Mouse (Mus musculus): Measurements from ENCODE around the gene Scfd2. TPM values are rescaled to one million over a fixed set of nuclear protein-coding genes. Genes with fewer than 3 reads are reported as not detected.

Gene Scfd2
- polyA plus RNA-seq, 1 experiment from 2014 or later, result 14.9 TPM

DNA sequence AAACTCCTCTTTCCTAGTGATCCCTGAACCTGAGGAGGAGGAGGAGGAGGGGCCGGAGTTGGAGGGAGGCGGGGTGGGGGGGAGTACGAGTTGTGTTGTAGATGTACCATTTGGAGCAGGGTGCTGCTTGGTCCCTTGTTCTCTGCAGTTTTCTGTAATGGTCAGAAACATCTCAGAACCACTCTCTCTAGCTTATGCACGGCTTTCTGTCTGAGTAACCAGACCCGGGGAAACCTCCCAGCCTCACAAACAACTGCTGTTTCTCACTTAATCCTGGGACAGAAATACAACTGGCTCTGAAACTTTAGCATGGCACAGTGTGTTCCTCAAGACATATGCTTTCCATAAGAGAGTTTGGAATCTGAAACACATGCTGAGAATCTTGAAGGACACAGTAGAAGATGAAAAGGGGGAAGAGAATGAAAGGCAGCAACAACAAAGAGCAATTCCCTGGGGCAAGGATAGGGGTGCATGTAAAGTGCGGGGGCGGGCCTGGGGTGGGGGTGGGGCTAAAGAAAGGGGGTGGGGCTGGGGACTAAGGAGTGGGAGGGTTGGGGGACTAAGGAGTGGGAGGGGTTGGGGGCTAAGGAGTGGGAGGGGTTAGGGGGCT lies 317.0 kb downstream of the Scfd2 start:
- peak overlapping the region; percentile 83 for H3K27ac ChIP-seq (replicated peaks)
- WGBS, result 3% methylated on average over 7 of the region's 7 CpGs
- H3K4me1 ChIP-seq, result peaks cover 53% of the 10 kb centered on the region
- no peaks in the 10 kb centered on the region for H3K9me3 ChIP-seq
- H3K27me3 ChIP-seq (replicated peaks; ENCODE audit: low read depth, poor library complexity, severe bottlenecking), result no peaks in the 10 kb centered on the region; the same call in 1 of the 2 replicates
- no peaks in the 10 kb centered on the region for H3K36me3 ChIP-seq (replicated peaks)
- peak; percentile 75 for DNase-seq (ENCODE audit: low spot score)
- peak overlapping the region; percentile 35 for H3K4me3 ChIP-seq

DNA sequence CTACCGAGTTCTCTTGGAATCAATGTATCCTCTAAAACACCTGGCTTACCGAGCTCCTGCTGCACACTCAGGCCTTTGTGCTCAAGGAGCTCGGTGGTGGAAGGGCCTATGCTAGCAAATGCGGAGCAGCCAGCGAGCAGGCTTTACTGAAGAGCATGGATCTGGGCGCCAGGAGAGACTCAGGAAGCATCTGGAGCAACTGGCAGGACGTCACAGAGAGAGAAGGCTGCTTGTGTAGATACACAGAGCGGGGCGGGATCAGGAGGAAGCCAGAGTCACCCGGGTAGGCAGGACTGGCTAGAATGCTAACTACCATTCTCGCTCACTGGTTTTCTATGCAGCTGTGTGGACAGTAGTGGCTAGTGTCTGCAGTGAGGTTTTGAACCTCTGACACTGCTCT lies 320.2 kb downstream of the Scfd2 start:
- Histone ChIP-seq H3K36me3 (replicated peaks) (no peaks in the 10 kb centered on the region), H3K27me3 (replicated peaks; ENCODE audit: low read depth, poor library complexity, severe bottlenecking) (no peaks in the 10 kb centered on the region; the same call in 1 of the 2 replicates), H3K4me3 (no peak overlapping the region), H3K4me1 (peaks cover 61% of the 10 kb centered on the region), H3K9me3 (no peaks in the 10 kb centered on the region), H3K27ac (replicated peaks) (peak overlapping the region; percentile 54)
- 63% methylated on average over 11 of the region's 11 CpGs for WGBS
- no peak for DNase-seq (ENCODE audit: low spot score)

DNA sequence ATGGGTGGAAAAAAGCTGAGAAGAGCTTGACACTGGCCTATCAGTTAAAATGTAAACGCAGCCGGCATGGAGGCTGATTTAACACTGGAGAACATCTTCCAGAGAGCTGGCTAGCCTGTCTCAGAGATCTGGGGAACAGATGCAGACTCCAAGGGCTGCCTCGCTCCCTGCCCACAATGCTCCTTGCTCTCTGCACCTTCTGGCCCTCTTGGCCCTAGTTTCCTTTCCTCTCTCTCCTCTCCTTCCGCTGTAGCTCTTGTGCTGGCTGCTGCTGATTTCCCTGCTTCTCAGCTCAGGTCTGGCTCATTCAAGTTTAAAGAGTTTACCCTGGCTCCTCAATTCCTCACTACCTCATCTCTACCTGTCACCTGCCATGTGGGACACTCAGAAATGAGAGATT lies 321.9 kb downstream of the Scfd2 start:
- H3K27me3 ChIP-seq (replicated peaks; ENCODE audit: low read depth, poor library complexity, severe bottlenecking), result no peaks in the 10 kb centered on the region; the same call in 1 of the 2 replicates
- no peaks in the 10 kb centered on the region for H3K36me3 ChIP-seq (replicated peaks)
- peaks cover 58% of the 10 kb centered on the region for H3K4me1 ChIP-seq
- H3K27ac ChIP-seq (replicated peaks), result peak overlapping the region; percentile 60
- H3K9me3 ChIP-seq, result no peaks in the 10 kb centered on the region
- H3K4me3 ChIP-seq, result no peak overlapping the region
- WGBS, result 82% methylated on average over 4 of the region's 4 CpGs
- DNase-seq (ENCODE audit: low spot score), result no peak

DNA sequence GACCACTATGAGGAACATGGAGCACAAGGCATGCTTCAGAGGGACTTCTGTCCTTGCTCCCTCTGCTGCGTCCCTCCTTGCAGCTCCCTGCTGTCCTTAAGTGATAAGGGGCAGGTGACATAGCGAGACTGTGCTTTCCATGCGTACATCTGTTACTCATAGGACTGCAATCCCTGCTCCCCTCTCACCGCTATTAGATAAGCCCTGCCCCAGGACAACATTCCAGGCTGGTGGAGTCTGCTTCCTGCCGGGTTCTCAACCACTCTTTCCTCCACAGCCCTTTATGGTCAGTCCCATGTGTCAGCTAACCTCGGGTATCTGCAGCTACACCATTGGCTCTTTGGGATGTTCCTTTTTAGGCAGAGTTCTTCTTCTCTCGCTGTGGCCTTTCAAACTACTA lies 323.1 kb downstream of the Scfd2 start:
- Histone ChIP-seq H3K36me3 (replicated peaks) (no peaks in the 10 kb centered on the region), H3K9me3 (no peaks in the 10 kb centered on the region), H3K27ac (replicated peaks) (peak overlapping the region; percentile 60; the same call in 1 of the 2 replicates), H3K4me1 (peaks cover 50% of the 10 kb centered on the region), H3K27me3 (replicated peaks; ENCODE audit: low read depth, poor library complexity, severe bottlenecking) (no peaks in the 10 kb centered on the region; the same call in 1 of the 2 replicates), H3K4me3 (no peak overlapping the region)
- no peak for DNase-seq (ENCODE audit: low spot score)
- 49% methylated on average over 7 of the region's 7 CpGs for WGBS

DNA sequence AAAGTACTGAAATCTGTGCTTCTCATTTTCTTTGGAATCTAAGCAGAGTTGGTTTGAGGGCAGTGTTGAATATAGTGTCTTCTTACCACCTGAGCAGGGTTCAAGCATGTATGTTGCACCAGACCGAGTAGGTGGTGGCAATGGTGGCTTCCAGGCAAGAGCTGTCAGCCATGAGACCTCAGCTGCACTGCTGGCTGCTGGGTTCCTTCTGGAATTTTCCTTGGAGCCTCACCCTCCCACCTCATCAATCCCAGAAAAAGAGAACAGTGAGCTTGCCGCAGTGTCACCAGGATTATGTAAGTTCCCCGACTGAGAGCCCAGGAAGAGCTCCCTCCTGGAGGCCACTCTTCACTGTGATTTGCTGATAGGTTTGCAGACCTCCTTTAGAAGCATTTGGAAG lies 324.4 kb downstream of the Scfd2 start:
- no peak overlapping the region for H3K27ac ChIP-seq (replicated peaks)
- H3K9me3 ChIP-seq, result peaks cover 4% of the 10 kb centered on the region
- WGBS, result 73% methylated on average over 3 of the region's 3 CpGs
- DNase-seq (ENCODE audit: low spot score), result no peak
- 0 out of 2 replicates have a peak, but pooled peaks cover 6% of the 10 kb centered on the region for H3K36me3 ChIP-seq (replicated peaks)
- H3K4me3 ChIP-seq, result no peak overlapping the region
- no peaks in the 10 kb centered on the region; the same call in 1 of the 2 replicates for H3K27me3 ChIP-seq (replicated peaks; ENCODE audit: low read depth, poor library complexity, severe bottlenecking)
- H3K4me1 ChIP-seq, result peaks cover 49% of the 10 kb centered on the region

DNA sequence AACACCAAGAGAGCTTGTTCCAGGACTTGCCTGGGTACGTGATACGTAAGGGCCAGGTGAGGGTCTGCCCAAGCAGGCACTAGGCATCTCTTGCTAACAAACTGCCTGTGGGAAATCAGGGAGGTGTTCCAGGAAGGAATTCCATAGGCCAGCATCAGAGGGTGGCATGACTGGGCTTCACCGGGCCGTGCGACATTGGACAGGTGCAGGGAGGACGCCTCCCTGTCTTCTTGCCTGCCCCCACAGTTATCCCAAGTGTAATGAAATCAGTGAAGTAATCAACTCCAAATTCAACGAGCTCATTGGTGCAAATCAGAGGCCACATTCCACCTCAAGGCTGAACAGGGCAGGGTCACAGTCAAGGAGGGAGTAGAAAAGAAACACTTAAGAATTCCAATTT lies 324.9 kb downstream of the Scfd2 start:
- Histone ChIP-seq H3K27me3 (replicated peaks; ENCODE audit: low read depth, poor library complexity, severe bottlenecking) (no peaks in the 10 kb centered on the region), H3K4me3 (no peak overlapping the region), H3K27ac (replicated peaks) (no peak overlapping the region), H3K4me1 (peaks cover 55% of the 10 kb centered on the region), H3K9me3 (peaks cover 4% of the 10 kb centered on the region), H3K36me3 (replicated peaks) (0 out of 2 replicates have a peak, but pooled peaks cover 6% of the 10 kb centered on the region)
- 91% methylated on average over 7 of the region's 7 CpGs for WGBS
- no peak for DNase-seq (ENCODE audit: low spot score)

DNA sequence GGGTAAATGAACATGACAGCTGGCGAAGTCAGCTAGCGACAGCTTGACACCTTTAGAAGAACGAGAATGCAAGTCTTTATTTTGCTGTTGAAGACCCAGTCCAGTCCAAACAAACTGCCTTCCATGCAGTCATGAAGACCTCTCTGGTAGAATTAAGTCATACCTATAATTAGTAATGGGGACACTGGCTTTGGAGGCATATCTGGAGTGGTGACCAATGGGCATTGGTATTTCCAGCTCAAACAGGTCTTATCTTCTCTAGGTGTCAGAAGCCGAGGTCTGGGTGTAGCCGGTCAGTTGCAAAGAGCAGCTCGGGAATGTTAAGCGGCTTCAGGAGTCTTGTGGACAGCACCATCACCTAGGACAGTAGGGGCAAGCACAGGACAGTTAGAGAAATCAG lies 325.5 kb downstream of the Scfd2 start:
- Histone ChIP-seq H3K36me3 (replicated peaks) (0 out of 2 replicates have a peak, but pooled peaks cover 6% of the 10 kb centered on the region), H3K9me3 (peaks cover 4% of the 10 kb centered on the region), H3K27ac (replicated peaks) (0 out of 2 replicates have a peak overlapping the region, but pooled peaks have one; percentile 45), H3K4me1 (peaks cover 55% of the 10 kb centered on the region), H3K27me3 (replicated peaks; ENCODE audit: low read depth, poor library complexity, severe bottlenecking) (no peaks in the 10 kb centered on the region), H3K4me3 (no peak overlapping the region)
- DNase-seq (ENCODE audit: low spot score), result no peak
- WGBS, result 88% methylated on average over 7 of the region's 7 CpGs

DNA sequence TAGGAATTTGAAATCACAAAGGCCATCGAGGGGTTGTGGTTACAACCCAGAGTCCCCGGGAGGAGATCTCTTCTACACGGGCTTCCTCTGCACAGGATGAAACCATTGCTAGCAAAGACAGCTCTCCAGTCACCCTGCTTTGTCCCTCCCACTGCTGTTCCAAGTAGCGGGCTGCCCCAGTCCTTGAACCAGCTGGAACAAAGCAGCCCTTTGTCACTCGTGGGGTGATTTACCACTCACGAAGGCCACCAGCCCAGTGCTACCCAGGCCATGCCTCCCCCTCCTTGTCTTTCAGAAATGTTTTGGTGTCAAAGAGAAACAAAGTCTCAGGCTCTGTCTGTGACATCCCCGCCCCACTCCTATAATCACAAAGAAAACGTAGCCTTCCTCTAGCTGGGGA lies 326.1 kb downstream of the Scfd2 start:
- no peak for DNase-seq (ENCODE audit: low spot score)
- WGBS, result 35% methylated on average over 8 of the region's 8 CpGs
- Histone ChIP-seq H3K4me3 (no peak overlapping the region), H3K9me3 (peaks cover 4% of the 10 kb centered on the region), H3K27ac (replicated peaks) (peak overlapping the region; percentile 45), H3K36me3 (replicated peaks) (peaks cover 9% of the 10 kb centered on the region), H3K4me1 (peaks cover 57% of the 10 kb centered on the region), H3K27me3 (replicated peaks; ENCODE audit: low read depth, poor library complexity, severe bottlenecking) (no peaks in the 10 kb centered on the region)

DNA sequence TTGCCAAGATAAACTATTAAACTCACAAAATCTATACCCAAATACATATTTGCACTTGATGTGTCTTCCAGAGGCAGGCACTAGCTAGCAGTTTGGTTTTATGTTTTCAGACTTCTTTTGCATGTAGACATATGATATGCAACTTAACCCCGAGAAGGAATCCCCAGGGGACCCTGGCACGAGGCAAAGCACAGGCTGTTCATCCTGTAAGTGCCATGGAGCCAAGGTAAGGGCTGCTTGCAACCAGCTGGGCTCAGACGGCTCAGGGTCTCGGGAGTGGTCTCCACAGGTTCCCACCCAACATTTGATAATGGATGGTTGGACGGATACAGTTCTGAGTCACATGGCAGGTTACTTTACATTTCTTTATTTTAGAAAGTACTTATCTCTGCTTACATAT lies 327.1 kb downstream of the Scfd2 start:
- 72% methylated on average over 5 of the region's 5 CpGs for WGBS
- no peak overlapping the region for H3K4me3 ChIP-seq
- H3K4me1 ChIP-seq, result peaks cover 57% of the 10 kb centered on the region
- no peak overlapping the region for H3K27ac ChIP-seq (replicated peaks)
- H3K36me3 ChIP-seq (replicated peaks), result peaks cover 20% of the 10 kb centered on the region
- DNase-seq (ENCODE audit: low spot score), result no peak
- H3K27me3 ChIP-seq (replicated peaks; ENCODE audit: low read depth, poor library complexity, severe bottlenecking), result no peaks in the 10 kb centered on the region
- peaks cover 4% of the 10 kb centered on the region for H3K9me3 ChIP-seq

DNA sequence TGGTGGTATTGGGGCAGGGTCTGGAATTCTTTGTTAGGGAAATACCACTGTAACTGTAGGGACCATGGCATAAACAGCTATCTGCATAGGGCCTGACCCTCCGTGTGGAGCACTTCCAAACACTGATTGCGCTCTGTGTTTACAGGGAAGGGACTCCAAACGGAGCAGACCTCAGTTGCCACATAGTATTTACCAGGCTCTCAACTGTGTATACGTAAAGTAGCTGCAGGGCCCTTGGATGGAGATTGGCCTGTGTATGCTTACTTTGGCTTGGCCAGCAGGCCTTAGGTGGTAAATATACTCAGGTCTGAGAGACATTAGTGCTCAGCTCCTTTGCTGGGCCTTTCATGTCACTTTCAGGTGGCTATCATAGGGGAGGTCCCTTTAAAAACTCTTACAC lies 329.0 kb downstream of the Scfd2 start:
- WGBS, result 86% methylated on average over 4 of the region's 4 CpGs
- Histone ChIP-seq H3K4me3 (no peak overlapping the region), H3K27me3 (replicated peaks; ENCODE audit: low read depth, poor library complexity, severe bottlenecking) (no peaks in the 10 kb centered on the region), H3K4me1 (peaks cover 60% of the 10 kb centered on the region), H3K36me3 (replicated peaks) (peaks cover 39% of the 10 kb centered on the region), H3K27ac (replicated peaks) (0 out of 2 replicates have a peak overlapping the region, but pooled peaks have one; percentile 80), H3K9me3 (peaks cover 4% of the 10 kb centered on the region)
- no peak for DNase-seq (ENCODE audit: low spot score)

DNA sequence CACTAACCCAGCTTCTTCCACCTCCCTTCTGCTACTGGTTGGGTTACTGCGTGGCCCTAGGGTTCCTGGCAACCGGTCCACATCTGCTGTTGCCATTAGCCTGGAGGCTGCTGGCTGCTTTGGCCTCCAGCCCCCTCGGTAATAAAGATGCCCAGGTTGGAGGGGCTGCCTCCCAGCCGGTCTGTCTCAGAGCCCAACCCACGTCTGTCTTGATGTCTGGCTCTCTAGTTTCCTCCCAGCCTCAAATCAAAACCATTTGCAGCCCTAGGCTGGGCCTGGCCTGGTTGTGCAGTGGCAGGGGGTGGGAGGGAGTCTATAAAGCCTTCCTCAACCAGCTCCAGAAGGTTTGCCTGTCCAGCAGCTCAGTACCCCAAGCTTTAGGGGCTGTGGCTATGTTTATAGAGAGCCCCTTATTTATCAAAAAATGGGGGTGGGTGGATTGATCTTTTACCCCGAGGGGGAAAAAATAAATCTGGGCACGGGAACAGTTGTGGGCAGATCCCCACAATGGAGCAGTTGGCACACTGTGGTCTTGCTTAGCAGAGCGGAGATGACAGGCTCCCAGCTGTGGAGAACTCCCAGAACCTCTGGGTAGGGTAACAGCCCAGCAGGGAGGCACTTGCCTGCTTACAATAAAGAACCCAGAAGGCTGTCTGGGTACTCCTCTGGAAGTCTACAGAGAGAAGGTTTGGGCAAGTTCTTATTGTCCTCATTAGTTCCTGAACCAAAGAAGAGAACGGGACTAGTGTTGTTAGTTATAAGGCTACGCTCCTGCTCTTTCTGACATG lies 329.8 kb downstream of the Scfd2 start:
- Histone ChIP-seq H3K4me1 (peaks cover 67% of the 10 kb centered on the region), H3K4me3 (no peak overlapping the region), H3K36me3 (replicated peaks) (peaks cover 47% of the 10 kb centered on the region), H3K27me3 (replicated peaks; ENCODE audit: low read depth, poor library complexity, severe bottlenecking) (no peaks in the 10 kb centered on the region), H3K9me3 (peaks cover 4% of the 10 kb centered on the region), H3K27ac (replicated peaks) (peak overlapping the region; percentile 80)
- WGBS, result 56% methylated on average over 10 of the region's 10 CpGs
- peak; percentile 71 for DNase-seq (ENCODE audit: low spot score)

DNA sequence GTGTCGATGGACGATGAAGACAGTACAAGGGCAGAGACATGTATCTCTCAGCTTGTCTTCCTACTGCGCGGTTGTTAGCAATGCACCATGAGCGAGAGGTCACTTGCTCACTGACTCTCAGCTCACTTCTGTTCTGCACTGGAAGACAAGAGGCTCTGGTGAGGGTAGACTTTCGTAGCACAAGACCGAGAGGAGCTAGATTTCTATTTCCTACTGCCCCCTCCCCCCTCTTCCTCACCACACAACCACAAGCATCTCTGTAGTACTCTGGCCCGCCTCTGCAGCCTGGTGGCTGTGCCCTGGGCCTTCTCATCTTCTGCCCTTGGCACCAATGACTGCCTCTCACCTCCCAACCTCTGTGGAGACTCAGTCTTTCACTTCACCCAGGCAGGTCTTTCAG lies 331.1 kb downstream of the Scfd2 start:
- Histone ChIP-seq H3K27me3 (replicated peaks; ENCODE audit: low read depth, poor library complexity, severe bottlenecking) (no peaks in the 10 kb centered on the region), H3K4me1 (peaks cover 69% of the 10 kb centered on the region), H3K27ac (replicated peaks) (peak overlapping the region; percentile 80), H3K36me3 (replicated peaks) (peaks cover 51% of the 10 kb centered on the region), H3K4me3 (no peak overlapping the region), H3K9me3 (peaks cover 4% of the 10 kb centered on the region)
- WGBS, result 88% methylated on average over 8 of the region's 8 CpGs
- DNase-seq (ENCODE audit: low spot score), result no peak

DNA sequence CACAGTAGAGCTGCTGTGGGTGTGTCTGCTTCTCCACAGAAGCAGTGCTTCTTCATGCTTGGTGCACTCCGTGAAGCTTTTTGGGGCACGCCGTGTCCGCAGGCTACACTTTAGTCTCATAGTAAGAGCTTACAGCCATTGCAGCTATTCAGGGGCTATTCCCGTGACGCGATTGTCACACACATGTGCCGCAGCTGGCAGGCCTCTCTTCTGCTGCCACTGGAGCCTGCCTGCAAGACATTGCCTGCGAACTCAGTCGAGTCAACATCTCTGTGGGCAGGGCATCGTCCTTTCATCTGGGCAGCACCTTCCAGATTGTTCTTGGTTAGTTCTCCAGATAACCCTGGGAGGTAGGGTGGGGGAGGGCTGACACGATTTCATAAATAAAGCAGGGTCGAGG lies 331.8 kb downstream of the Scfd2 start:
- Histone ChIP-seq H3K4me1 (peaks cover 72% of the 10 kb centered on the region), H3K9me3 (peaks cover 4% of the 10 kb centered on the region), H3K4me3 (no peak overlapping the region), H3K27me3 (replicated peaks; ENCODE audit: low read depth, poor library complexity, severe bottlenecking) (no peaks in the 10 kb centered on the region), H3K27ac (replicated peaks) (no peak overlapping the region), H3K36me3 (replicated peaks) (peaks cover 51% of the 10 kb centered on the region)
- WGBS, result 90% methylated on average over 13 of the region's 13 CpGs
- no peak for DNase-seq (ENCODE audit: low spot score)

Data from embryonic facial prominence, embryonic 10.5 days (tissue).